Comparison of ENCODE assay signal across 18 mouse cellular contexts in genomic region chr2:79250510-79250909, GRCm38 (mm10).
"Had no signal": no experiment of that assay in that cellular context is flagged by ENCODE, and none has a peak within 500 bp of the region (broad histone marks: within the 10 kb centered on the region; RNA-seq: fewer than 3 reads in every experiment).

No protein-coding gene starts in this region.

- H3K4me3 ChIP-seq: midbrain, embryonic 10.5 days; midbrain, embryonic 12.5 days; myocyte; neural tube, embryonic 13.5 days; neural tube, embryonic 15.5 days had no signal

- H3K36me3 ChIP-seq: midbrain, embryonic 10.5 days; midbrain, embryonic 12.5 days; neural tube, embryonic 13.5 days; neural tube, embryonic 15.5 days had no signal

- DNase-seq: lung, adult 18-20 months; lung, embryonic 14.5 days; lung, postnatal 10 days; lung, postnatal 4 days; midbrain, embryonic 14.5 days; right cerebral cortex, adult 18-20 months; right cerebral cortex, postnatal 25 days; right cerebral cortex, postnatal 4 days; spleen, adult 18-20 months; thymus, adult 18-20 months; thymus, postnatal 25 days; thymus, postnatal 4 days had no signal

- H3K9me3 ChIP-seq: midbrain, embryonic 10.5 days; midbrain, embryonic 12.5 days; neural tube, embryonic 13.5 days; neural tube, embryonic 15.5 days had no signal

- H3K4me2 ChIP-seq: lung, embryonic 14.5 days; midbrain, embryonic 12.5 days; neural tube, embryonic 13.5 days; neural tube, embryonic 15.5 days had no signal

- H3K27me3 ChIP-seq: neural tube, embryonic 13.5 days; neural tube, embryonic 15.5 days had no signal

- H3K27ac ChIP-seq: midbrain, embryonic 10.5 days; midbrain, embryonic 12.5 days; neural tube, embryonic 13.5 days; neural tube, embryonic 15.5 days had no signal

- H3K9ac ChIP-seq: lung, embryonic 14.5 days; midbrain, embryonic 12.5 days; neural tube, embryonic 13.5 days; neural tube, embryonic 15.5 days had no signal

- ATAC-seq: midbrain, embryonic 16.5 days had no signal
